ENCODE assay signal across 10 mouse cellular contexts in genomic region chr5:113861294-113861693, GRCm38 (mm10). TPM values are rescaled to one million over a fixed set of nuclear protein-coding genes. Genes with fewer than 3 reads are reported as not detected.
DNase-seq lines count a peak whose midpoint lies in the region; ATAC-seq and TF ChIP-seq lines count a peak whose summit lies in the region.
"Had no signal": no experiment of that assay in that cellular context is flagged by ENCODE, and none has a peak within 500 bp of the region (broad histone marks: within the 10 kb centered on the region; RNA-seq: fewer than 3 reads in every experiment).

No protein-coding gene starts in this region.

- peaks cover 12% of the 10 kb centered on the region for H3K4me1 ChIP-seq in kidney, embryonic 14.5 days (ENCODE audit: control insufficient read depth, insufficient read depth, low read length)
- H3K4me1 ChIP-seq in ES-Bruce4 (ENCODE audit: control insufficient read depth, insufficient read depth, low read length) = peaks cover 1% of the 10 kb centered on the region

- peak; percentile 84 for TF ChIP-seq CTCF in ES-Bruce4 (IDR thresholded peaks at IDR 0.05; ENCODE audit: low read depth, low read length)

- no peak overlapping the region for H3K27ac ChIP-seq in kidney, embryonic 14.5 days (ENCODE audit: low read depth, low read length)
- no peak overlapping the region for H3K27ac ChIP-seq in ES-Bruce4 (ENCODE audit: insufficient read depth, low read length)
- H3K27ac ChIP-seq: macrophage had no signal

- H3K9ac ChIP-seq in kidney, embryonic 14.5 days (ENCODE audit: low read depth, low read length) = no peak overlapping the region
- no peak overlapping the region for H3K9ac ChIP-seq in ES-Bruce4 (ENCODE audit: low read depth, poor library complexity, severe bottlenecking)
- H3K9ac ChIP-seq: forebrain, embryonic 15.5 days had no signal

- DNase-seq in CD4-positive, CD25-positive, alpha-beta regulatory T cell, adult 2 months (ENCODE audit: low read depth, low spot score) = peak; percentile 47
- DNase-seq in kidney, postnatal 10 days = peak; percentile 56
- peak; percentile 60 for DNase-seq in induced T-regulatory cell, adult 2 months (ENCODE audit: low read depth)
- no peak for DNase-seq in frontal cortex, postnatal 10 days (ENCODE audit: low spot score in 2 of 2)
- DNase-seq in frontal cortex, postnatal 36 days (ENCODE audit: low spot score in 2 of 2) = no peak

- TF ChIP-seq EP300 in ES-Bruce4 (IDR thresholded peaks at IDR 0.05; ENCODE audit: insufficient read depth, low read depth, low read length) = no peak

- no peak overlapping the region for H3K4me2 ChIP-seq in kidney, embryonic 14.5 days (replicated peaks; ENCODE audit: low read depth, low read length)
- H3K4me2 ChIP-seq: forebrain, embryonic 15.5 days had no signal

- H3K9me3 ChIP-seq in kidney, embryonic 14.5 days (ENCODE audit: control insufficient read depth, low read length) = no peaks in the 10 kb centered on the region
- H3K9me3 ChIP-seq in ES-Bruce4 (replicated peaks; ENCODE audit: control insufficient read depth, insufficient read depth, low read length, poor library complexity, severe bottlenecking) = no peaks in the 10 kb centered on the region
- H3K9me3 ChIP-seq: forebrain, embryonic 15.5 days had no signal

- no peaks in the 10 kb centered on the region for H3K27me3 ChIP-seq in kidney, embryonic 14.5 days (ENCODE audit: control insufficient read depth, insufficient read depth, low read length)
- H3K27me3 ChIP-seq in ES-Bruce4 (ENCODE audit: control insufficient read depth, insufficient read depth, low read length, poor library complexity, severe bottlenecking) = no peaks in the 10 kb centered on the region
- H3K27me3 ChIP-seq: forebrain, embryonic 15.5 days had no signal

- peaks cover 21% of the 10 kb centered on the region for H3K36me3 ChIP-seq in kidney, embryonic 14.5 days (ENCODE audit: control insufficient read depth, insufficient read depth, low read length)
- H3K36me3 ChIP-seq in ES-Bruce4 (ENCODE audit: control insufficient read depth, insufficient read depth, low read length, poor library complexity, severe bottlenecking) = no peaks in the 10 kb centered on the region

- no peak for TF ChIP-seq POLR2A in ES-Bruce4 (IDR thresholded peaks at IDR 0.05; ENCODE audit: insufficient read depth, low read length)

- no peak overlapping the region for H3K4me3 ChIP-seq in kidney, embryonic 14.5 days (ENCODE audit: low read length)
- H3K4me3 ChIP-seq in ES-Bruce4 (ENCODE audit: low read depth, low read length) = no peak overlapping the region
- H3K4me3 ChIP-seq: forebrain, embryonic 15.5 days had no signal

- WGBS in kidney, embryonic 14.5 days = 96% methylated on average over 8 of the region's 8 CpGs

- no peak for ATAC-seq in CD4-positive, CD25-positive, alpha-beta regulatory T cell, adult 4 months
- no peak for ATAC-seq in kidney, embryonic 14.5 days (ENCODE audit: low FRiP score, low TSS enrichment)
- ATAC-seq: forebrain, embryonic 15.5 days had no signal

RNA-seq across cellular contexts. Expression of gene Selplg, which starts 28.9 kb away (rescaled TPM):
- 100 to 1,000 TPM; 473 to 498 TPM for polyA plus RNA-seq in CD4-positive, CD25-positive, alpha-beta regulatory T cell, adult 4 months (2017; shearing (Covaris generic))
- polyA plus RNA-seq in kidney, embryonic 14.5 days (2014; fragmentation: Nextera tagmentation; extraction: Ambion mirVana) = 1.2 and 1.4 TPM in 2 replicates
- 0.72 and 1.9 TPM in 2 replicates for polyA plus RNA-seq in ES-Bruce4 (2011; ENCODE audit: insufficient read depth, insufficient read length, low read depth, missing spikeins)

RNA-seq across cellular contexts. Expression of gene Coro1c, which starts 47.3 kb away (rescaled TPM):
- 10 to 100 TPM; 43.2 to 59.6 TPM for polyA plus RNA-seq in CD4-positive, CD25-positive, alpha-beta regulatory T cell, adult 4 months (2017; shearing (Covaris generic))
- polyA plus RNA-seq in kidney, embryonic 14.5 days (2014; fragmentation: Nextera tagmentation; extraction: Ambion mirVana) = 42.1 and 108 TPM in 2 replicates
- 174 and 218 TPM in 2 replicates for polyA plus RNA-seq in ES-Bruce4 (2011; ENCODE audit: insufficient read depth, insufficient read length, low read depth, missing spikeins)

Comparison
In these comparisons a context has a peak if more than half of its experiments do, and no peak if none do; other contexts are left out.
1. DNase-seq: peak in CD4-positive, CD25-positive, alpha-beta regulatory T cell, adult 2 months (single experiment), kidney, postnatal 10 days (single experiment) and induced T-regulatory cell, adult 2 months (single experiment); none in frontal cortex, postnatal 10 days (0 of 2) and frontal cortex, postnatal 36 days (0 of 2).
2. RNA of gene Selplg, which starts 28.9 kb away (polyA plus RNA-seq): 473 to 498 TPM in CD4-positive, CD25-positive, alpha-beta regulatory T cell, adult 4 months; 1.2 to 1.4 TPM in kidney, embryonic 14.5 days and 0.72 to 1.9 TPM in ES-Bruce4; every median in the first group is over 100 times any median in the second.